Mouse (Mus musculus) stomach, embryonic 16.5 days (tissue): ENCODE data around the gene Cacng8. TPM values are rescaled to one million over a fixed set of nuclear protein-coding genes. Genes with fewer than 3 reads are reported as not detected.
"Not testable (repeated sequence)": the region's sequence is repeated elsewhere in the genome, so short reads cannot be mapped to it uniquely, and the experiment has no call there.

Experiments
- ATAC-seq: fragments of 200-750 bp; cut with Nextera tagmentation; 2 replicates; pipeline ENCODE4 v1.8.0; 2017; ENCODE audit warnings: moderate number of reproducible peaks, moderate TSS enrichment; ENCODE audit not compliant: insufficient read depth, low FRiP score
- H3K27ac ChIP-seq: fragments of 300-500 bp; sonication (generic); 2 replicates; pipeline ENCODE4 v1.5.1; 2014; ENCODE audit warnings: low read length
- H3K27me3 ChIP-seq: fragments of 300-500 bp; sonication (generic); 2 replicates; pipeline ENCODE4 v1.6.1; 2014; ENCODE audit warnings: low read length, control low read depth, mixed read lengths; ENCODE audit not compliant: control insufficient read depth, insufficient read depth
- H3K36me3 ChIP-seq: fragments of 300-500 bp; sonication (generic); 2 replicates; pipeline ENCODE4 v1.6.1; 2014; ENCODE audit warnings: low read length; ENCODE audit not compliant: control insufficient read depth, insufficient read depth
- H3K4me1 ChIP-seq: fragments of 300-500 bp; sonication (generic); 2 replicates; pipeline ENCODE4 v1.6.1; 2014; ENCODE audit warnings: low read length, control low read depth, mixed read lengths; ENCODE audit not compliant: control insufficient read depth, insufficient read depth
- H3K4me2 ChIP-seq: fragments of 300-500 bp; sonication (generic); 2 replicates; pipeline ENCODE4 v1.6.1; 2014; ENCODE audit warnings: low read depth, low read length, mixed read lengths
- H3K4me3 ChIP-seq: fragments of 300-500 bp; sonication (generic); replicated peaks from 2 replicates; pipeline ENCODE4 v1.5.1; 2014; ENCODE audit warnings: mild to moderate bottlenecking, low read length
- H3K9ac ChIP-seq: fragments of 300-500 bp; sonication (generic); 2 replicates; pipeline ENCODE4 v1.6.1; 2014; ENCODE audit warnings: low read length
- H3K9me3 ChIP-seq: fragments of 300-500 bp; sonication (generic); replicated peaks from 2 replicates; pipeline ENCODE4 v1.6.1; 2016; ENCODE audit warnings: low read length, control low read depth; ENCODE audit not compliant: control insufficient read depth
- WGBS: fragments of 180-500 bp; shearing (Covaris S2); extraction: QIAGEN DNeasy Blood & Tissue Kit; methylation state at CpG from one replicate; pipeline ENCODE4 v1.1.7; 2014; 5-methylcytosine and 5-hydroxymethylcytosine counted together
- polyA plus RNA-seq: library from polyadenylated mRNA; unstranded; fragments of >200 nt; fragmentation: Nextera tagmentation; extraction: Ambion mirVana; gene quantifications from 2 replicates; pipeline ENCODE4 v1.2.1, GENCODE M21; 2015

Gene Cacng8
- polyA plus RNA-seq, 1 experiment from 2014 or later: 0.74 TPM

GRCm38 (mm10) chr7:3397797-3398196 is 7.3 kb downstream of the Cacng8 start:
- Histone ChIP-seq H3K4me2 (no peak overlapping the region), H3K4me3 (no peak overlapping the region), H3K36me3 (no peaks in the 10 kb centered on the region), H3K27me3 (no peaks in the 10 kb centered on the region), H3K4me1 (no peaks in the 10 kb centered on the region), H3K9me3 (no peaks in the 10 kb centered on the region), H3K27ac (no peak overlapping the region), H3K9ac (no peak overlapping the region)
- 60% methylated on average over 7 of the region's 7 CpGs for WGBS
- ATAC-seq: no peak

DNA sequence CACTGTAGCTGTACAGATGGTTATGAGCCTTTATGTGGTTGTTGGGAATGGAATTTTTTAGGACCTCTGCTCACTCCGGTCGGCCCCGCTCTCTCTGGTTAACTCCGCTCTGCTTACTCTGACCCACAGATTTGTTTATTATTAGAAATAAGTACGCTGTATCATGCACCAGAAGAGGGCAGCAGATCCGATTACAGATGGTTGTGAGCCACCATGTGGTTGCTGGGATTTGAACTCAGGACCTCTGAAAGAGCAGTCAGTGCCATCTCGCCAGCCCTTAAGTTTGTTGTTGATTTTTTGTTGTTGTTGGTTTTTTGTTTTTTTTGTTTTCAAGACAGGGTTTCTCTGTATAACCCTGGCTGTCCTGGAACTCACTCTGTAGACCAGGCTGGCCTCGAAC is 7.9 kb downstream of the Cacng8 start:
- not testable (repeated sequence) for H3K27me3 ChIP-seq, H3K9ac ChIP-seq, H3K4me1 ChIP-seq, H3K4me3 ChIP-seq, H3K36me3 ChIP-seq, H3K27ac ChIP-seq, ATAC-seq, H3K9me3 ChIP-seq, H3K4me2 ChIP-seq
- 81% methylated on average over 8 of the region's 8 CpGs for WGBS

GRCm38 (mm10) chr7:3399937-3400336 is 9.5 kb downstream of the Cacng8 start:
- no peak overlapping the region for H3K4me2 ChIP-seq
- no peak overlapping the region for H3K9ac ChIP-seq
- H3K9me3 ChIP-seq: no peaks in the 10 kb centered on the region
- H3K36me3 ChIP-seq: no peaks in the 10 kb centered on the region
- ATAC-seq: no peak
- no peaks in the 10 kb centered on the region for H3K4me1 ChIP-seq
- no peaks in the 10 kb centered on the region for H3K27me3 ChIP-seq
- no peak overlapping the region for H3K4me3 ChIP-seq
- H3K27ac ChIP-seq: no peak overlapping the region

DNA sequence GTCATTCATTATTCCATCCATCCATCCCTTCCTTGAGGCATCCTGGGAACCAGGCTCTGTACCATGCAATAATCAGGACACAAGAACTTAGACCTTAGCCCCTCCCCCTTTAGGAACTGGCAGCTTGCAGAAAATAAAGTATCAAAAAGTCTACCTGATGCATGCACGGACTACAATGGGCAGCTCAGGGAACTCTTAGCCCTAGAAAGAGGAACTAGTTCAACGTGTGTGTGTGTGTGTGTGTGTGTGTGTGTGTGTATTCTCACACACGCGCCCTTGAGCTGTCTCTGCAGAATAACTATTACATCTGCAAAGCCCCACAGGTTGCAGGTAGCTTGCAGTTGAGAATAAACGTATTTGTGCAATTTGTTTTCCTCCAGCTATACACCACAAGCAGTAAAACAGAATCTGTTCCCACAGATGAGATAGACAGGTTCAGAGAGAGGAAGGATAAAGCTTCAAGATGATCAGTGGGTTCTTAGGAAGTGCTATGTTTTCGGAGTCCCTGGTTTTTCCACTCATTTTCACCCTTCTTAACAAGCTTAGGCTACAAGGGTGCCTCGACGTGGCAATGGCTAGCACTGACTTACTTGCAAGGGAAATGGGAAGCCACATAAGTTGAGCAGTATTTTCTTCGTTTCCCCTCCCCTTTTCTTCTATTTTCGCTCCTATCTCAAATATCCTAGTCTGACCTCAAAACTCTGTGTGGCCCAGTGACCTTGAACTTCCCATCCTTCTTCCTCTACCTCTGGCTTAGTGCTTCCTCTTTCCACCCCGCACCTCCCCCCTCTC is 19.4 kb downstream of the Cacng8 start:
- Histone ChIP-seq H3K36me3 (no peaks in the 10 kb centered on the region), H3K9me3 (no peaks in the 10 kb centered on the region), H3K9ac (no peak overlapping the region), H3K27ac (no peak overlapping the region), H3K4me2 (no peak overlapping the region), H3K4me3 (no peak overlapping the region), H3K27me3 (peaks cover 37% of the 10 kb centered on the region), H3K4me1 (peaks cover 9% of the 10 kb centered on the region)
- 55% methylated on average over 11 of the region's 11 CpGs for WGBS
- no peak for ATAC-seq

DNA sequence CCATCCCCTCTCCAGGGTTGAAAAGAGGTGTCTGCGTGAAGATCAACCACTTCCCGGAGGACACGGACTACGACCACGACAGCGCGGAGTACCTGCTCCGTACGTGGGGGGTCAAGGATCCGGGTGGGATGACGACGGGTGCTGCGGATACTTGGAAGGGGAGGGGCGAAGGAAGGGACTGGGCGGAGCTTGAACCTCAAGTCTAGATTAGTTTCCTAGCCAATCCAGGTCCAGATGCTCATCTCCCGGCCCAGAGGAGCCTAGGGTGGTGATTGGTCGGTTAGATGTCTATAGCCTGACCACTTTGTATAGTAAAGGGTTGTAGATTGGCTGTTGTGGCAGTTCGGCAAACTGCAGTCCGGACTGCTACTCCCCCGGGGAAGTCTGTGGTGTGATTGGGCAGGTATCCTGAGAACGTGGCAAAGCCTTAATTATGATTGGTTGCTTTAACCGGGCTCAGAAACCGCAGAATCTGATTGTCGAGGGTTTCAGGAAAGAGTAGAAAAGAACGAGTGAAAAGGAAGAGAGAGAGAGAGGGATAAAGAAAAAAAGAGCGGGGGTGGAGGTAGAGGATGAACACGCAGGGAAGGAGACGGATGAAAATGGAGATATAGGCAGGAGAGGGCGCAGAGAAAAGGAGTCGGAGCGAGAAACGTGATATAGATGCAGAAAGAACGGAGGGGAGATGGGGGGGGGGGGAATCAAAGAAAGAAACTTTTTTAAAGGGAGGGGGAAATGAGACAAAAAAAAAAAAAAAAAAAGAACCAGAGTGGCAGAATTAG is 20.9 kb downstream of the Cacng8 start:
- H3K27me3 ChIP-seq: peaks cover 51% of the 10 kb centered on the region
- peak; percentile 88 for ATAC-seq

GRCm38 (mm10) chr7:3412036-3412435 is 21.6 kb downstream of the Cacng8 start:
- H3K27me3 ChIP-seq: peaks cover 58% of the 10 kb centered on the region
- peak overlapping the region; percentile 44 for H3K4me3 ChIP-seq
- no peak overlapping the region; the same call in 1 of the 2 replicates for H3K9ac ChIP-seq
- H3K4me2 ChIP-seq: peak overlapping the region; percentile 62
- no peak for ATAC-seq
- H3K36me3 ChIP-seq: no peaks in the 10 kb centered on the region
- no peak overlapping the region for H3K27ac ChIP-seq
- peaks cover 3% of the 10 kb centered on the region; the same call in 1 of the 2 replicates for H3K9me3 ChIP-seq
- peaks cover 9% of the 10 kb centered on the region for H3K4me1 ChIP-seq
- WGBS: 2% methylated on average over 20 of the region's 20 CpGs

More for the DNA sequence above, 20.9 kb downstream of the Cacng8 start:
- Histone ChIP-seq H3K27ac (no peak overlapping the region), H3K36me3 (no peaks in the 10 kb centered on the region), H3K9me3 (peaks cover 3% of the 10 kb centered on the region; the same call in 1 of the 2 replicates), H3K9ac (peak overlapping the region; percentile 38; the same call in 1 of the 2 replicates), H3K4me1 (peaks cover 9% of the 10 kb centered on the region), H3K4me2 (peak overlapping the region; percentile 62), H3K4me3 (peak overlapping the region; percentile 44)
- WGBS: under 1% methylated on average over 33 of the region's 33 CpGs

GRCm38 (mm10) chr7:3414888-3415287 is 24.4 kb downstream of the Cacng8 start:
- Histone ChIP-seq H3K9ac (peak overlapping the region; percentile 72), H3K27ac (no peak overlapping the region), H3K9me3 (peaks cover 3% of the 10 kb centered on the region; the same call in 1 of the 2 replicates), H3K4me3 (peak overlapping the region; percentile 55), H3K27me3 (peaks cover 67% of the 10 kb centered on the region), H3K4me2 (peak overlapping the region; percentile 99), H3K4me1 (peaks cover 9% of the 10 kb centered on the region), H3K36me3 (no peaks in the 10 kb centered on the region)
- ATAC-seq: peak; percentile 34; the same call in 1 of the 2 replicates
- under 1% methylated on average over 47 of the region's 47 CpGs for WGBS

DNA sequence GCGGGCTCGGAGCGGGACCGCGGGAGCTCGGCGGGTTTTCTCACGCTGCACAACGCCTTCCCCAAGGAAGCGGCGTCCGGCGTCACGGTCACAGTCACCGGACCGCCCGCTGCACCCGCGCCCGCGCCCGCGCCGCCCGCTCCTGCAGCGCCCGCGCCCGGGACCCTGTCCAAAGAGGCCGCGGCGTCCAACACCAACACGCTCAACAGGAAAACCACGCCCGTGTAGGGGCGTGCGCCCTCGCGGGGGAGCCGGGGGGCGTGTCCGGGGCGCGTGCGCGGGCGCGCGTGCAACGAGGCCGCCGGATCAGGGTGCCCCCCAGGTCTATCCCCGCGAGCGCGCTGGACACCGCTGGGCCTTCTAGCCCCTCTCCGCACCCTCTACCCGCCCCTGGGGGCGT is 24.9 kb downstream of the Cacng8 start:
- H3K4me2 ChIP-seq: peak overlapping the region; percentile 99
- H3K36me3 ChIP-seq: no peaks in the 10 kb centered on the region
- H3K4me3 ChIP-seq: peak overlapping the region; percentile 55
- H3K9ac ChIP-seq: peak overlapping the region; percentile 72
- H3K4me1 ChIP-seq: peaks cover 9% of the 10 kb centered on the region
- under 1% methylated on average over 56 of the region's 60 CpGs for WGBS
- H3K9me3 ChIP-seq: peaks cover 3% of the 10 kb centered on the region; the same call in 1 of the 2 replicates
- peaks cover 67% of the 10 kb centered on the region for H3K27me3 ChIP-seq
- peak; percentile 31; the same call in 1 of the 2 replicates for ATAC-seq
- H3K27ac ChIP-seq: no peak overlapping the region

- Histone ChIP-seq H3K36me3 (no peaks in the 10 kb centered on the region), H3K4me3 (no peak overlapping the region), H3K27me3 (peaks cover 58% of the 10 kb centered on the region), H3K9me3 (peaks cover 3% of the 10 kb centered on the region; the same call in 1 of the 2 replicates), H3K4me1 (no peaks in the 10 kb centered on the region; the same call in 1 of the 2 replicates), H3K27ac (no peak overlapping the region), H3K4me2 (no peak overlapping the region), H3K9ac (no peak overlapping the region)
- WGBS: 40% methylated on average over 6 of the region's 6 CpGs
- no peak for ATAC-seq
Observed at GRCm38 (mm10) chr7:3419941-3420340, 29.5 kb downstream of the Cacng8 start.
